Mouse (Mus musculus) cerebellum, adult (tissue): ENCODE results near the gene Klhdc10.
"Not testable (repeated sequence)": the region's sequence is repeated elsewhere in the genome, so short reads cannot be mapped to it uniquely, and the experiment has no call there.

ENCODE experiments used
- ATAC-seq: cut with Nextera tagmentation; 2 replicates; pipeline ENCODE4 v1.9.2; 2017; ENCODE audit warnings: mild to moderate bottlenecking, moderate library complexity, mixed read lengths; ENCODE audit not compliant: insufficient number of reproducible peaks, low FRiP score, low TSS enrichment

The Klhdc10 gene

DNA sequence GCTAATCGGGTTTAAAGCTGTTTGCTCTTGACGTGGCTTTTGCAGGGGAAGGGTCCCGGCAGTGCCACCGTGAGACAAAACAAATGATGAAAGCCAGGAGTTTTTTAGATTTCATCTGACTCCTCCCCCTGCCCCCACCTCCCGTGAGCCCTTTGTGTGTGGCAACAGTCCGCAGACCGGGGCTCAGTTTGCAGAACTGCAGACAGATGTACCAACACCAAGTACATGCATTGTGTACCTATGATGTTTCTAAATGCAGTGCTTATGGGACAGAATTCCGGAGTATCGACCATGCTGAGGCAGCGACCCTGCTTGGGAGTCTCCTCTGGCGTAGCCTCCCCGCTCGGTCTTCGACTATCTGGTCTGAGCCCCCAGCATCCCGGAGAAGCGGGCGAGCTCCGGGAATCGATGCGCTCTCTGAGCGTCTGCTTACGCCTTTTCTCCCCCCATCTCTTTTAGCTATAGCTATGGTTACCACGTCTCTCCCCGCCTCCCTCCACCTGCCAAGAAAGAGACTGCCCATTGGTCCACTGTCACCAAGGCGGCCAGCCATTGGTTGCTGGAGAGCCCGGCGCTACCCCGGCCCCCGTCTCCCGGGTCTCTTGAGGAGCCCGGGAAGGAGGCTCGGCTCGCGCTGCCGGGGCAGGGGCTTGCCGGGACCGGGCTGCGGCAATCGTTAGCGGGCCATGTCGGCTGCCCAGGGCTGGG is at the start of gene Klhdc10:
Klhdc10 (plus strand) TSS at position 561 of the 708 bp plus-strand sequence.
- ATAC-seq = peak; percentile 99

DNA sequence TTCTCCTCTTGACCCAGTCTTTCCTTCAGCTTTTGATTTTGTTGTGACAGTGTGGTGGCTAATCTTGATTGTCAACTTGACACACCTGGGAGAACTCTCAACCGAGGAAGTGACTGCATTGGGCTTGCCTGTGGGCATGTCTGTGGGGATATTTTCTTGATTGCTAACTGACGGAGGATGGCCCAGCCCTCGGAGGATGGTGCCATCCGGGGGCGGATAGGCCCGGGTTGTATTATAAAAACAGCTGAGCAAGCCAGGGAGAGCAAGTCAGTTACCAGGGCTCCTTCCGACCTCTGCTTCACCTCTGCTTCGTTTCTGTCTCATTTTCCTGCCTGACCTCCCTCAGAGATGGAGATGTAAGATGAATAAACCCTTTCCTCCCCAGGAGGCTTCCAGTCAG is 48.9 kb upstream of the Klhdc10 start:
- no peak for ATAC-seq

DNA sequence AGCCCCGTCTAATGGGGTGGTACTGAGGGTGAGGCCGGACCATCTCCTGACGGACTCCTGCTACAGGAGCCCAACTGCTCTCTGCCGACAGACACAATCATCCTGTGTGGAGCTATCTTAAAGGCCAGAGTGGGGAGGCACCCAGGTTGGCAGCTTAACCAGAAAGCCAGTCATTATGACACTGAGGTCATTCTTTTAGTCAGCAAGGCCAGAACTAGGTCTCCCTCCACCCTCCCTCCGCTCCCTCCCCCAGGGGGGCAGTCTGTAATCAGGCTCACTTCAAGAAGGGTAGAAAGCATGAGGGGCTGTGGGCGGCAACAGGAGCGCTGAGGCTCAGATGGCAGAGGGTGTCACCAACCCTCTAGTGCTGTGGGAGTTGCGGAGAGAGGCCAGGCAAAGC is 48.0 kb upstream of the Klhdc10 start:
- no peak for ATAC-seq

DNA sequence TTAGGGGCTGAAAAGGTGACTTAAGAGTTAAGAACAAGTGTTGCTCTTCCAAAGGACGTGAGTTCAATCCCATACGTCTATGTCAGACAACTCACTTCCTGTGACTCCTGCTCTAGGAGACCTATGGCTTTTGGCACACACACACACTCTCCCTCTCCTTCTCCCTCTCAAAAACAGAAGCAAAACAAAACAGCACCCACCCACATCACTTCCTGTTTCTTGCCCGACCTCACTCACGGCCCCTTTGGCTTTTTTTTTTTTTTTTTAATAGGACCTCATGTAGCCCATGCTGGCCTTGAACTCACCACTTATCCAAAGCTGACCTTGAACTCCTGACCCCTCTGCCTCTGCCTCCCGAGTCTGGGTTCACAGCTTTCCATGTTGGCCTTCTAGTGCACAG is 46.9 kb upstream of the Klhdc10 start:
- no peak for ATAC-seq

DNA sequence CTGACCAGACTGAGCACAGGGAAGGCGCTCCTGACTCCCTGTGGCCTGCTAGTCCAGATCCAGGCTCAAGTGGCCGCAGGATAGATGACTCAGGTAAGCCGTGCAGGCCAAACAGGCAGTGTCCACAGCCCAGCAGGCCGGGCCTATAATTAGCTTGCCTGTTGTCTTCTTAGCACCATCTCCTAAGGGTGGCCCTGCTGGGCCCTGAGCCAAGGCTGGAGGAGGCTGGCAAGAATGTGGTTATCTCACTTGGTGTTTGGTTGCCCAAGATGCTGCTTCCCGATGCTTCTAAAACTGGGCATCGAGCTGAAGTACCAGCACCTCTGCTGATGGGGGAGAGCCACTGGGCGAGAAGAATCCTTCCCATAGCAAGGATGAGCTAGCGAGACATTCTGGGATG is 46.0 kb upstream of the Klhdc10 start:
- ATAC-seq = peak; percentile 73; the same call in 1 of the 2 replicates

DNA sequence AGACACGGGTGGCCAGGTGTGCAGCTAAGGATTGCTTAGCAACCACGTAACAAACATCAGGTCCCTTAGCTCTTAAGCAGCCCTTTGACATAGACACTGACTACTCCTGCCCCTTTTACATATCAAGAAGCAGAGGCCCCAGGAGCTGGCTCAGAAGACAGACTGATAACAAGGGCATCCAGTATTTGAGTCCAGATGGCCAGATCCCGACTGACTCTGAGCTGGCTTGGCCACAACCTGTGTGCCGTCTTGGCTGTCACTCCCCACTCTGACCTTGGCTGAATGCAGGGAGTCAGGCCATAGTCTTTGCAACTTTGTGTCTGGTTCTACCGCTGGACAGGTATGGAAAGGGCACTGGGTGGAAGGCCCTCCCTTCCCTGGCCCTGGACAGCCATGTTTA is 45.5 kb upstream of the Klhdc10 start:
- ATAC-seq = peak; percentile 42

DNA sequence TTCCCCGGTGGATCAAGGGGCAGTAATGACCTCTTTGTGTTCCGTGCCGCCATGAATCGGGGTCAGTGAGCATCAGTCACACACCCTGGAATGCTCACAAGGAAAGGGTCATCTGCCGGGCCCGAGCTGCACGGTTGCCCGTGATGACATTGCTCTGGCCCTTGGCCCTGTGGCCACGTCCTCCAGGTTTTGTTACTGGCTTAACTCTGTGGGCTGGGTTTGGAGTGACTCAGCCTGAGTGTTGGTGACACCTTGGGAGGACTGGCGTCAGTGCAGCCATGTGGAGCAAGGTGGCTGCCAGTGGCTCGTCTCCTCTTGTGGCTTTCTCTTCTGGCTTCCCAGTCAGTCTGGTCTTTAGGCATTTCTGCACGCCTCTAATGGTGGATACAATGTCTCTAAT is 45.0 kb upstream of the Klhdc10 start:
- no peak for ATAC-seq

DNA sequence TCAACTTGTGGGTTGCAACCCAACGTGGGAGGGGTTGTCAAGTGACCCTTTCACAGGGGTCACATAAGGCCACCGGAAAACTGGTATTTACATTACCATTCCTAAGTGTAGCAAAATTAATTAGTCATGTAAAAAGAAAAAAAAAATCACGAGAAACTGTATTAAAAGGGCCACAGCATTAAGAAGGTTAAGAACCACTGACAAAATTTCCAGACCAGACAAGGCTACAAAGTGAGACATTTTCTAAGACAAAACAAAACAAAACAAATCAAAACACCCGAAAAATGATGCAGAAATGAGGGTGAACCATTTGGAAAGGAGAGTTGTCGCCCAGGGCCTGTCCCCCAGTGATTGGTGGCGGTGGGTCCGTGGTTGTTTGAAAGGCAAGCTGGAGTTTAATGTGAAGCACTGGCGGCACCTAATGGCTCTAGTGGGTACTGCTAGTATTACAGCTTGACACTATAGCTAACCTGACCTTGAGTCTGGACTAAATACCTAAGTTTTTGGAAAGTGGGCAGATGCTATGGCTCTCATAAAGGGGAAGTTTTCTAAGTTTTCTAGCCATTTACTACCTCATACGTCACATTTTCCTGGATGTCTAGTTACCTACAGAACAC is 44.0 kb upstream of the Klhdc10 start:
- ATAC-seq = peak; percentile 51

DNA sequence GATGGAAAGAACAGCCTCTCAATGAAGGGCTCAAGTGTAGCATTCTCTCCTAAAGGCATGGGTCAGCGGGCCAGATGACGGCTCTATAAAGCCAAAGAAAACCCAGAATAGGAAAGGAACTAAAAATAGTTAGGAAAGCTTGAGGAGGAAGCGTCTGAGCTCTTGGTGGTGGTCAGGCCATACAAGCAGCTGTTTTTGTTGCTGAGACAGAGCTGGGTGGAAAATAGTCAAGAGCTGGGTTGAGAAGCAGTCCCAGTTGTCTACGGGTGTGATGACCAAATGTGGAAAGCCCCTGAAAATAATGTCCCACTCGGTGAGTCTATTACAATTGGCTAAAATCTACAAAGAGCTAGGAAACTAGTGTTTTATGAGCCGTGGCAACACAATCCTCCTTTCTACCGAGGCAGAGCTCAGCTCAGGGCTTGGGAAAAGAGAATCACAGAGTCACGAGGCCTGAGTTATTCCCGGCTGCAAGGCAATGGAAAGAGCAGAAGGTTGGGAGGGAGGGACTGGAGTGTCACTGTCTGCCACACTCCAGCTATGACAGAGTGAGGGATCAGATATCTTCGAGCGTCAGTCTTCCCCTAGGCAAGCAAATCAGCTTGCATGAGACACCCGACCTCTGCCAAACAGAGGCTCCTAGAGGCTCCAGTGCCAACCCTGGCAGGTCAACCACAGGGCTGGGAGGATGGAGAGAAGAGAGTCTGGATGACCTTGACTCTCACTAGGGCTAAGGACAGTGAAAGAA is 41.7 kb upstream of the Klhdc10 start:
- ATAC-seq = no peak

DNA sequence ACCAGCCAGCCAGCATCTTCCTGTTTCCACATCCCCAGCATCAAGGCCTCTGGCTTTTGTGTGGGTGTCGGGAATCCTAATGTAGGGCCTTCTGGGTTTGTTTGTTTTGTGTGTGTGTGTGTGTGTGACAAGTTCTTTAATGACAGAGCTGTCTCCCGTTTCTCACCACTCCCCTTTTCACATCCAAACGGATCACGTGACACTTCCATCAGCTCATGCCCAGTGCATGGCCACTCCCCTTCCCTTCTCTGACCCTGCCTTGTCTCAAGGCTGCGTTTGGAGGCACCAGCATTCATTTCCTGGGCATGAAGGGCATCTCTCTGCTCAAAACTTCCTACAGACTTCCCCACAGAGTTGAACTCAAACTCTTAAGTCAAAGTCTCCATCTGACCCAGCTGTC is 37.9 kb upstream of the Klhdc10 start:
- no peak for ATAC-seq

DNA sequence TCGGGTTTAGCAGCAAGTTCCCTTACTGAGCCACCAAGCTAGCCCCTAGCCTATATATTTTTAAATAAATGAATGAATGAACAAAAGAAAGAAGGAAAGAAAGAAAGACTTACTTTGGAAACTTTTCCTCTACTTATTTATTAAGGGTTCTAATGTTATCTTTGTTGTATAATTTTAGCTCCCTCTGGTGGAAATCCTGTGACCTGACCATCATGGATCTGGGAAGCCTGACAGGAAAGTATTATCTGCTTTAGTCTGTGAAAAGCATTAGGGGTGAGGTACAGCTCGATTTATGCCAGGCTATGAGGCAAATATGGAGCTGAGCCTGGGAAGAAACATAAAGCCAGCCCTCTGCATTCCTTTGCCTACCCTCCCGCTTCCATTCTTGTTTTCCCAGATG is 32.4 kb upstream of the Klhdc10 start:
- no peak for ATAC-seq

DNA sequence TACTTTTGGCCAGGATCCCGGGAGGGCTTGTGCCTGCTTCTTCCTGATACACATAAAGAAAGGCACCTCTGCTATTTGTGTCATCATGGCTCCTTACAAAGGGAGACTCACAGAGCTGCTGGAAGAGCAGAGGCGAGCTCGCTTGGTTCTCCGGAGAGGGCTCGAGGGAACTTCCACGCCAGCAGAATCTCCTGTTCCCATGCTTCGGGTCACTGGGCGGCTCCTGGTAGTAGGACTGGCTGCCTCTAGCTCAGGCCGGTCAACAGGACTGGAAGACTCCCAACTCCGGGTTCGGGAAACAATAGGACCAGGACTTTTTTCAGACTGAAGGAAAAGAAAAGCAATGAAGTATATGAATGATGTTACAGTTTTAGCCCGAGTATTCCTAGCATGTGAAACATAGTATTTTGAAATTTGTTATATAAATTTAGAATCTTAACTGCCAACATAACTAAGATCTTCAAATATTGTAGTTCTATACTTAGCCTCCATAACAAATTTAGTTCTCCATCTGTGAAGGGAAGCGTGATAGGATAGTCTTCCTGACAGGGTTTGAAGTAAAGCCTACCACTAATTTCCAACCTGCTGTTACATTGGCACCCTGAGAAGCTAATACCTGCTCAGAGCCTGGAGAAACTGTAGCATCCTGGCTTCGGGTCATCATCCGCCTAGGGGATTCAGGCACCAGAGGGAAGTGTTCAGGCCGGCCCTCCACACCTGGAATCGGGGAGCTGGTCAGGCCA is 28.9 kb upstream of the Klhdc10 start:
- no peak for ATAC-seq

DNA sequence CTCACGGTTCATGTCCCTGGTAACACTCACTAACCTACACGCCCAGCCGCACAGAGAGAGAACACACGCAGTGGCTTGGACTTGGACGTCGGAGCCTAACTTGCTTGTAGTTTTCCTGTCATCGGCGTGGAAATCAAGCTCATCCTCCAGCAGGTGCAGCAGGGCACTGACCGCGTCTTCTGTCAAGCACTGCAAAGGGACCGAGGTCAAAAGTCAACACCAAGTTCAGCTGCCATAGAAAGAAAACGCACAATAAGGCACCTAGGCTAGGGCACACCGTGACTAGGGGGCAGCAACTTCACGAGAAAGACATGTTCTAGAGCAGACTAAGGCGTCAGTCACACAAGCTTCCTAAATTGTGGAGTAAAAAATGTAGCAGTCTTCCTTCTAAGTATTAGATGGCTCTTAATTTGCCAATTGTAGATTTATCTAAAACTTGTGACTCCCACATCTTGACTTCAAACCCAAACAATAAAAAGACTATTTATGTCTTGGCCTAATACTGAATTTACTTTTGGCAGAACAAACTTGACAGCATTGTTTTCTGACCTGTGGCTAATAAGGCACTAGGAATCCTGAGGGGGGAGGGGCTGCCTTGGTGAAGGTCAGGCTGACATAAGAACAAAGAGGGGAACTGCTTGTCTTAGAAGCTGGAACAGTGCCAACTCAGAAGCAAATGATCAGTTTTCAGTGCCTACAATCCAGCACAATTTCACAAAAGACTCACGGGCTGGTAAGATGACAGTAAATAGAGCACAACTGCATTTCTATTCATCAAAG is 26.7 kb upstream of the Klhdc10 start:
- no peak for ATAC-seq

DNA sequence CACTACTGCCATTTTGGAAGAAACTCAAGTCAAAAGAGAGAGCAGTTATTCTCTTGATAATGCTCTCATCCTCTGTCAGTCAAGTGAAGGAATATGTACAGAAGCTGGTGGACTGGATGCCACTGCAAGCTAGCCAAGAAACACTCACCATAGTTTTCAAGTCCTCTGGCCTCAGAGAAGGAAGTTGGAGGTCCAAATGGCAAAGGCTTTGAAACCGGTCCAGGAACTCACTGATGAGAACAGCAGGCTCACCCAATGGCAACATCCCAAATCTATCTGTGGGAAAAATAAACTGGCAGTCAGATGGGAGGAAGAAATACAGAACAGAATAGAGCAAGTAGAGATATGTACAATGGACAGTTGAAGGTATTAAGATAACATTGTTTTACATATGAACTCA is 25.9 kb upstream of the Klhdc10 start:
- no peak for ATAC-seq

DNA sequence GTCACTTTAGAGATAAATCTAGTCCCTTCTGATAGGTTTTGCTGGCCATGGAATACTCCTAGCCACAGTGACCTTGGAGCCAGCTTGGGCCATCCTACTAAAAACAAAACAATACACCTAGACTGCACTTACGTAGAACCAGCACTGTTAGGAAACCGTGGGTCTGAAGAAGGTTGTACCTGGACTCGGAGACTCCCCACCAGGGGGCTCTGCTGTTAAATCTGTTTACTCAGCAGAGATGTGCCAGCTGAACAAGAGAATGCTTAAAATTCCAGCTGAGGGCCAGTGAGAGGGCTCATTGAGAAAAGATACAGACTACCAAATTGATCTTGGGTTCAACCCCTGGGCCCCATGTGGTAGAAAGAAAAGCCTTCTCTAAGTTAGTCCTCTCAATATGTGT is 20.6 kb upstream of the Klhdc10 start:
- ATAC-seq = no peak

DNA sequence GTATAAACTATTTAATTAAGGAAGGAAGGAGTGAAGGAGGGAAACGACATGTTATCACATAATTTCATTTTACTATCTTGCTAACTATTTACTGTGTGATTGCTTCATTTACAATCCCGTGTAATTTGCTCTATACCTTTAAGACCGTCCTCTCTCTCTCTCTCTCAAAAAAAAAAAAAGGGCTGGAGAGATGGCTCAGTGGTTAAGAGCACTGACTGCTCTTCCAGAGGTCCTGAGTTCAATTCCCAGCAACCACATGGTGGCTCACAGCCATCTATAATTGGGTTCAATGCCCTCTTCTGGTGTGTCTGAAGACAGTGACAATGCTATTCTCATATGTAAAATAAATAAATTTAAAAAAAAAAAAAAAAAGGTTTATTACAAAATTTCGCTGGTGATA is 11.4 kb upstream of the Klhdc10 start:
- not testable (repeated sequence) for ATAC-seq

DNA sequence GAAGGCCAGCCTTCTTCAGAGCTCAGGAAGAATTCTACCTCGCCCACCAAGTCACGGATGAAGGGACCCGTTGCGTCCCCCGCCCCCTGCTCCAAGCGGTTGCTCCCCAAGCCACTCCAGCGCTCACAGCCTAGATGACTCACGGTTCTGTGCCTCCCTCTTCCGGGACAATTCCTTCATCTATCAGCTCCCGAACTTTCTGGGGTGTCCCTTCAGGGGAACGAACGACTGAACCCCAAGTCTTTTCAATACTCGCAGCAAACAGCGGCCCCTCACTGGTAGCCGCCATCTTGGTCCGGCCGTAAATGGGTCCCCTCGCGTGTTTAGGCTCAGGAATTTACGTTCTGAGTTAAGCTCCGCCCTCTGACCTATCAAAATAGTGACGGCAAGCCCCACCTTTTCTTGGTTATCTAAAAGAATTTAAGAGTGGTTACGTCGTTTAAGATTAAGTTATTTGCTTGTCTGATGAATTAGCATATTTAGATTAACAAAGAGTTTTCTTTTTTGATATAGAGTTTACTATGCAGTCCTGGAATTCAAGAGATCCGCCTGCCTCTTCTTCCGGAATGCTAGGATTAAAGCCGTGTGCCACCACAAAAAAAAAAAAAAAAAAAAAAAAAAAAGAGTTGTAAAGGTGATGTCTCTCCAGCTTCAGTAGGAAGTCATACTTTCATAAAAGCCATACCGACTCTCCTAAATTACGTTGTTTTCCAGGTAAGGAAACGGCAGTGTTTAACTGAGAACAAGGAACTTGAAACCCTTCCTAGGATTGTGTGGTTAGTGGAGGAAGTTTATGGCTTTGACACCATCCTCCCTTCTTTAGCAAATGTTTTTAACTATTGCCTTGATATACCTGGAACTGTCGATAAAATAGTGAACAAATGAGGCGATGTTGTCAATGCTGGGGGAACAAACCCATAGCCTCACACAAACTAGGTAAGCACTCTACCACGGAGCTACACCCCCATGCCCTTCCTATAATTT is 10.7 kb upstream of the Klhdc10 start, which contains the start of gene Zc3hc1:
Zc3hc1 (minus strand) TSS at position 315 of the 984 bp plus-strand sequence.
- ATAC-seq = peak; percentile 92

DNA sequence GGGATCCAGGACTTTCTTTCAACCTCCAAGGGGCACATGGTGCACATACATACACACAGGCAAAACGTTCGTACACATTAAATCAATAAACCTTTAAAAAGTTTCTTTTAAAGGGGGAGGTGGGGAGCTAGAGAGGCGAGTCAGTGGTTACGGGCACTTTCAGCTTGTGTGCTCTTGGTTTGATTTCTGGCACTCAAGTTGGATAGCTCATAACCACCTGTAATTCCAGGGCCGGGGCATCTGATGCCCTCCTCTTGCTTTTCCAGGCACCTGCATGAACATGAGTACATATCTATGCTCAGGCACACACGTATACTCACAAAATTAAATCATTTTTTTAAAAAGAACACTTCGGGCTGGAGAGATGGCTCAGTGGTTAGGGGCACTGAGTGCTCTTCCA is 9.7 kb upstream of the Klhdc10 start:
- no peak for ATAC-seq

DNA sequence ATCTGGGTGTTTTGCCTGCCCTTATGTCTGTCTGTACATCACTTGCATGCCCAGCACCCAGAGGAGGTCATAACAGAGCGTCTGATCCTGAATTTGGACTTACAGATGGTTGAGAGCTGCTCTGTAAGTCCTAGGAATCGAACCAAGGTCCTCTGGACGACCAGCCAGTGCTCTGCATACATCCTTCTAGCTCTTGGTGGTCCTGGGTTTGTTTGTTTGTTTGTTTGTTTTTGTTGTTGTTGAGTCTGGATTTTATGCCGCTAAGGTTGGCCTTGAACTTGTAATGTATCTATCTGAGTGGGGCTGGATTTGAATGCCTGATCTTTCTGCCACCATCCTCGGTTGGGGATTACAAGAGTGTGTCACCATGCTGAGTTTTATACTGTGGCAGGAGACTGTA is 1.5 kb upstream of the Klhdc10 start:
- no peak for ATAC-seq
